Mouse (Mus musculus) lung, embryonic 16.5 days (tissue): Measurements from ENCODE around the gene Serpinb6c. TPM values are rescaled to one million over a fixed set of nuclear protein-coding genes. Genes with fewer than 3 reads are reported as not detected.

Source experiments
- ATAC-seq: fragments of 200-750 bp; cut with Nextera tagmentation; 2 replicates; pipeline ENCODE4 v1.8.0; 2017; ENCODE audit warnings: low read depth, mild to moderate bottlenecking, moderate library complexity
- H3K27ac ChIP-seq: fragments of 300-500 bp; sonication (generic); 2 replicates; pipeline ENCODE4 v1.5.1; 2014; ENCODE audit warnings: mild to moderate bottlenecking, control low read depth, low read length
- H3K27me3 ChIP-seq: fragments of 300-500 bp; sonication (generic); 2 replicates; pipeline ENCODE4 v1.6.1; 2014; ENCODE audit warnings: low read depth, low read length, mixed read lengths; ENCODE audit not compliant: control insufficient read depth, insufficient read depth
- H3K36me3 ChIP-seq: fragments of 300-500 bp; sonication (generic); 2 replicates; pipeline ENCODE4 v1.6.1; 2014; ENCODE audit warnings: low read length; ENCODE audit not compliant: control insufficient read depth, insufficient read depth
- H3K4me1 ChIP-seq: fragments of 300-500 bp; sonication (generic); replicated peaks from 2 replicates; pipeline ENCODE4 v1.6.1; 2014; ENCODE audit warnings: low read length, mixed read lengths; ENCODE audit not compliant: control insufficient read depth, insufficient read depth
- H3K4me2 ChIP-seq: fragments of 300-500 bp; sonication (generic); 2 replicates; pipeline ENCODE4 v1.6.1; 2014; ENCODE audit warnings: low read depth, low read length, control low read depth
- H3K4me3 ChIP-seq: fragments of 300-500 bp; sonication (generic); 2 replicates; pipeline ENCODE4 v1.5.1; 2014; ENCODE audit warnings: mild to moderate bottlenecking, low read length, control low read depth
- H3K9ac ChIP-seq: fragments of 300-500 bp; sonication (generic); 2 replicates; pipeline ENCODE4 v1.6.1; 2014; ENCODE audit warnings: low read length, control low read depth
- H3K9me3 ChIP-seq: fragments of 300-500 bp; sonication (generic); 2 replicates; pipeline ENCODE4 v1.6.1; 2016; ENCODE audit warnings: low read length; ENCODE audit not compliant: control insufficient read depth
- WGBS: fragments of 180-500 bp; shearing (Covaris S2); extraction: QIAGEN DNeasy Blood & Tissue Kit; methylation state at CpG from one replicate; pipeline ENCODE4 v1.1.7; 2014; 5-methylcytosine and 5-hydroxymethylcytosine counted together
- polyA plus RNA-seq: library from polyadenylated mRNA; unstranded; fragments of >200 nt; fragmentation: Nextera tagmentation; extraction: Ambion mirVana; gene quantifications from 2 replicates; pipeline ENCODE4 v1.2.1, GENCODE M21; 2015

Serpinb6c gene
- polyA plus RNA-seq, 1 experiment from 2014 or later = not detected

GRCm38 (mm10) chr13:33843308-33843707 lies 62.2 kb downstream of the Serpinb6c start, which contains the start of gene Serpinb6e:
Serpinb6e (minus strand) TSS chr13:33843408.
- Histone ChIP-seq H3K9me3 (no peaks in the 10 kb centered on the region), H3K36me3 (no peaks in the 10 kb centered on the region), H3K4me2 (no peak within 1 kb of the TSS), H3K4me1 (no peaks in the 10 kb centered on the region), H3K4me3 (no peak within 1 kb of the TSS), H3K9ac (no peak within 1 kb of the TSS), H3K27ac (no peak within 1 kb of the TSS), H3K27me3 (no peaks in the 10 kb centered on the region)
- WGBS = 64% methylated on average over 1 of the region's 1 CpGs
- ATAC-seq = no peak

GRCm38 (mm10) chr13:33830751-33831150 lies 74.8 kb downstream of the Serpinb6c start:
- Histone ChIP-seq H3K4me3 (no peak overlapping the region), H3K9me3 (no peaks in the 10 kb centered on the region), H3K36me3 (no peaks in the 10 kb centered on the region), H3K27ac (no peak overlapping the region), H3K4me2 (no peak overlapping the region), H3K27me3 (no peaks in the 10 kb centered on the region), H3K4me1 (no peaks in the 10 kb centered on the region), H3K9ac (no peak overlapping the region)
- 71% methylated on average over 2 of the region's 2 CpGs for WGBS
- ATAC-seq = no peak

Other genes starting within 250 kb of the Serpinb6c start
- not detected in 2 replicates for gene Serpinb6d, start 244.3 kb downstream of the Serpinb6c start, polyA plus RNA-seq
- gene Serpinb6e, start 62.3 kb downstream of the Serpinb6c start, polyA plus RNA-seq = not detected in 2 replicates
- 30.8 and 33.8 TPM in 2 replicates for gene Nqo2, start 59.0 kb upstream of the Serpinb6c start, polyA plus RNA-seq
- gene Ripk1, start 96.7 kb upstream of the Serpinb6c start, polyA plus RNA-seq = 20.3 and 22.7 TPM in 2 replicates
- gene Serpinb6a, start 97.1 kb upstream of the Serpinb6c start, polyA plus RNA-seq = 56.2 and 73.2 TPM in 2 replicates
- gene Bphl, start 131.9 kb upstream of the Serpinb6c start, polyA plus RNA-seq = 70.6 and 80.8 TPM in 2 replicates
- gene Tubb2a, start 172.3 kb upstream of the Serpinb6c start, polyA plus RNA-seq = 185 and 193 TPM in 2 replicates
- gene Tubb2b, start 224.8 kb upstream of the Serpinb6c start, polyA plus RNA-seq = 18.9 and 19.4 TPM in 2 replicates